Mouse (Mus musculus) kidney, postnatal 0 days (tissue): ENCODE measurements at regions not wholly inside any gene's neighbourhood (a gene's known extent, or its start where the extent isn't known, plus 50 kb on each side); places are given as distances from the start of the nearest gene placed in this dataset.

ENCODE experiments used
- ATAC-seq: fragments of 200-750 bp; cut with Nextera tagmentation; replicated peaks from 2 replicates; pipeline ENCODE4 v1.8.0; 2017; ENCODE audit warnings: low read depth, moderate number of reproducible peaks, moderate TSS enrichment, moderate library complexity; ENCODE audit not compliant: low FRiP score
- DNase-seq: peaks from one replicate; pipeline ENCODE4 v3.0.0-alpha.2; 2016; ENCODE audit warnings: low spot score
- H3K27ac ChIP-seq: fragments of 300-500 bp; sonication (generic); 2 replicates; pipeline ENCODE4 v1.5.1; 2014; ENCODE audit warnings: mild to moderate bottlenecking
- H3K27me3 ChIP-seq: fragments of 300-500 bp; sonication (generic); 2 replicates; pipeline ENCODE4 v1.6.1; 2014; ENCODE audit warnings: low read length, mixed read lengths; ENCODE audit not compliant: insufficient read depth
- H3K36me3 ChIP-seq: fragments of 300-500 bp; sonication (generic); 2 replicates; pipeline ENCODE4 v1.6.1; 2014; ENCODE audit warnings: low read length, mixed read lengths; ENCODE audit not compliant: insufficient read depth
- H3K4me1 ChIP-seq: fragments of 300-500 bp; sonication (generic); replicated peaks from 2 replicates; pipeline ENCODE4 v1.6.1; 2014; ENCODE audit warnings: antibody characterized with exemption, low read length, mixed read lengths; ENCODE audit not compliant: insufficient read depth
- H3K4me2 ChIP-seq: fragments of 300-500 bp; sonication (generic); 2 replicates; pipeline ENCODE4 v1.6.1; 2014; ENCODE audit warnings: mild to moderate bottlenecking, low read length, moderate library complexity, mixed read lengths
- H3K4me3 ChIP-seq: fragments of 300-500 bp; sonication (generic); replicated peaks from 2 replicates; pipeline ENCODE4 v1.5.1; 2014; ENCODE audit warnings: low read depth, low read length
- H3K9ac ChIP-seq: fragments of 300-500 bp; sonication (generic); 2 replicates; pipeline ENCODE4 v1.6.1; 2014; ENCODE audit warnings: low read depth, low read length
- H3K9me3 ChIP-seq: fragments of 300-500 bp; sonication (generic); replicated peaks from 2 replicates; pipeline ENCODE4 v1.6.1; 2016; ENCODE audit warnings: low read length, inconsistent platforms, mixed read lengths
- CTCF ChIP-seq: IDR thresholded peaks from 2 replicates; pipeline ENCODE4 v1.5.1; 2016; ENCODE audit warnings: antibody characterized with exemption, low read depth, mild to moderate bottlenecking, moderate library complexity
- WGBS: fragments of 180-500 bp; shearing (Covaris S2); extraction: QIAGEN DNeasy Blood & Tissue Kit; methylation state at CpG from one replicate; pipeline ENCODE4 v1.1.7; 2014; 5-methylcytosine and 5-hydroxymethylcytosine counted together

DNA sequence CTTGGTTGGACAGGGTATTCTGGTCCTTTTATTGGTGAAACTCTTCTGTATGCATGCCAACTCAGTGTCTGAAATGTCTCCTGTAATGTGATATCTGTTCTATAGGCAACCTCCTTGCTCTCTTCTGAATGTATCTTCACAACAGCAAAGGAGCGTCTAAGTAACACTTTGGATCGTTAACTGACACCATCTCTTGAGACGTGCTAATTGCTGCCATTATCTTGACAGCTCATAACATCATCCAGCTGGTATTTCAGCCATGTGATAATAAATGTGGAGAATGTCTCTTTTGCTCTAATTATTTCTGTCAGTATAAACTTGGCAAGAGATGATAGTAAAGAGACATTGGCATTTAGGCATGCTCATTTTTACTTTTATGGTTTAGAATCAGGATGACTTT, 68.8 kb upstream of the Col8a1 start:
- WGBS, result 18% methylated on average over 3 of the region's 3 CpGs
- TF ChIP-seq CTCF, result no peak
- DNase-seq, result no peak
- Histone ChIP-seq H3K27ac (no peak overlapping the region), H3K9me3 (no peaks in the 10 kb centered on the region), H3K36me3 (no peaks in the 10 kb centered on the region), H3K4me3 (no peak overlapping the region), H3K9ac (no peak overlapping the region), H3K4me1 (no peaks in the 10 kb centered on the region), H3K4me2 (no peak overlapping the region), H3K27me3 (no peaks in the 10 kb centered on the region)
- no peak for ATAC-seq

GRCm38 (mm10) chr16:57845416-57845815, 90.9 kb upstream of the Col8a1 start:
- TF ChIP-seq CTCF, result no peak

GRCm38 (mm10) chr16:57846386-57846785, 91.8 kb upstream of the Col8a1 start:
- Histone ChIP-seq H3K27ac (no peak overlapping the region), H3K9me3 (no peaks in the 10 kb centered on the region), H3K4me1 (no peaks in the 10 kb centered on the region), H3K4me2 (no peak overlapping the region), H3K9ac (no peak overlapping the region), H3K27me3 (no peaks in the 10 kb centered on the region), H3K4me3 (no peak overlapping the region), H3K36me3 (no peaks in the 10 kb centered on the region)
- no peak for ATAC-seq
- TF ChIP-seq CTCF, result no peak
- 60% methylated on average over 3 of the region's 3 CpGs for WGBS
- no peak for DNase-seq

More at GRCm38 (mm10) chr16:57845416-57845815, 90.9 kb upstream of the Col8a1 start:
- ATAC-seq (no peak), DNase-seq (peak; percentile 70)
- H3K9me3 ChIP-seq, result no peaks in the 10 kb centered on the region
- H3K4me2 ChIP-seq, result no peak overlapping the region
- no peak overlapping the region for H3K4me3 ChIP-seq
- H3K27ac ChIP-seq, result no peak overlapping the region
- H3K9ac ChIP-seq, result no peak overlapping the region
- no peaks in the 10 kb centered on the region for H3K36me3 ChIP-seq
- H3K4me1 ChIP-seq, result no peaks in the 10 kb centered on the region
- no peaks in the 10 kb centered on the region for H3K27me3 ChIP-seq

DNA sequence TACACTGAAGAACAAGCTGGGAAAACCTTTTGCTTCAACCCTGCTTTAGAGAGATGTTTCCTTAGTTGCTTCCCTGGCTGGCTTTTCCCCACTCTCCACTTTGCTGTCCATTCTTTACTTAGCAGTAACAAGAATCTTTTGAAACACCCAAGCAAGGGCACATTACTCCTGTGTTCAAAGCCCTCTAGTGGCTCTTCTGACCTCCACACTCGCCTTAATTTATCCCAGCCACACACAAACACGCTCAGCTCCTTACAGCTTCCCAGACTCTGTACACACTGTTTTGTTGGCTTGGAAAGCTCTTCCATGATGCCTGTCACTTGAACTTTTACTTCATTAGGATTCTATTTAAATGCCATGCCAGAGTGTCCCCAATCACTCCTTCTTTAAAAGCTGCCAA, 97.3 kb upstream of the Col8a1 start:
- TF ChIP-seq CTCF, result peak; percentile 29; the same call in 1 of the 2 replicates

DNA sequence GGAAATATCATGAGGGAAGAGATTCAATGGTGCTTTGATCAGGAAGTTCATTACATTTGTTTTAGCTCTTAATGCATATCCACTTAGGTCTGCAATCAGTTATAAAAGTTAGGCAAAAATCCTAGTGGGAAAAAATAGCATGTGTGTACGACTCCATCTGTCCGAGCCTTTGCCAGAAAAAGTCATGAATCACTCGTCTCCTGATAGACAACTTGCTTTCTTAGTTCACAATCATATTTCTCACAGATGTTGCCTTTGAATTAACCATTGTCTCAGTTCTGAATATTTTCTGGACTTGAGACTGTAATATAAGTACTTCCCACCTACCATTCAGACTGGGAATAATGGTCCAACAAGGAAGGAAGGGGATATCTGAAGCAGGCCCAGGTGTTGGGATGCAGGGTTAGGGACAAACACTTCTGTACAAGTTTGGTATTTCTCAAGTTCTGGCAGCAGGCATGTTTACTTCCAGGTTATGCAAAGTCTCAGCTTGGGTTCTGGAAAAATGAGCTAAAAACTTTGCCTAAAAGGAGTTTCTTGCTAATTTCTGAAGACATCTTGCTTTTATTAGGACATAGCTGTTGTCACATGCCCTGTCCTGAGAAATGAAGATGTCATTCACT, 98.4 kb upstream of the Col8a1 start:
- Histone ChIP-seq H3K9ac (no peak overlapping the region), H3K27ac (no peak overlapping the region), H3K36me3 (no peaks in the 10 kb centered on the region), H3K4me1 (no peaks in the 10 kb centered on the region), H3K4me2 (no peak overlapping the region), H3K4me3 (no peak overlapping the region), H3K9me3 (no peaks in the 10 kb centered on the region), H3K27me3 (no peaks in the 10 kb centered on the region)
- TF ChIP-seq CTCF, result no peak
- no peak for DNase-seq
- ATAC-seq, result no peak
- 67% methylated on average over 3 of the region's 3 CpGs for WGBS

More for the DNA sequence above, 97.3 kb upstream of the Col8a1 start:
- no peak for DNase-seq
- WGBS, result 59% methylated on average over 2 of the region's 2 CpGs
- H3K4me1 ChIP-seq, result no peaks in the 10 kb centered on the region
- H3K27me3 ChIP-seq, result no peaks in the 10 kb centered on the region
- ATAC-seq, result no peak
- H3K36me3 ChIP-seq, result no peaks in the 10 kb centered on the region
- no peak overlapping the region for H3K27ac ChIP-seq
- no peak overlapping the region for H3K4me2 ChIP-seq
- no peak overlapping the region for H3K9ac ChIP-seq
- H3K4me3 ChIP-seq, result no peak overlapping the region
- H3K9me3 ChIP-seq, result no peaks in the 10 kb centered on the region

GRCm38 (mm10) chr16:57853751-57854150, 99.2 kb upstream of the Col8a1 start:
- Histone ChIP-seq H3K27me3 (no peaks in the 10 kb centered on the region), H3K9me3 (no peaks in the 10 kb centered on the region), H3K4me2 (no peak overlapping the region), H3K9ac (no peak overlapping the region), H3K36me3 (no peaks in the 10 kb centered on the region), H3K4me3 (no peak overlapping the region), H3K4me1 (no peaks in the 10 kb centered on the region), H3K27ac (no peak overlapping the region)
- 53% methylated on average over 3 of the region's 3 CpGs for WGBS
- no peak for TF ChIP-seq CTCF
- DNase-seq (peak; percentile 26), ATAC-seq (no peak)

DNA sequence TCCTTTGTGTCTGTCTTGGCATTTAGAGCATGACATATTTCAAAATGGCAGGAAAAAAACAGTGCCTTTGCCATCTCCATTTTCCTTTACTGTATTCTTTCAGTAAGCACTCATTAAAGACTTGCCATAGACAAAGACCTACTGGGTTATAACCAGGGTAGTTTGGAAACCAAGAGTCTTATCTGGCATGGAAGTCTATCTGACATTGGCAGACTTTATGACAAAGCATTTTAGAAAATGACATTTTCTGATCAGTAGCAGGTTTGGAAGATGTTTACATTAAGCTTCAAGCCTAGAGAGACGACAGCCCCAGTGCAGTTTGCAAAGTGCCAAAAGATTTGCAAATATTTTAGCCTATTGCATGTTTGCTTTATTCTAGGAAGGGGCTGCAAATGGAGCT, 102.5 kb upstream of the Col8a1 start:
- H3K4me2 ChIP-seq, result no peak overlapping the region
- H3K9ac ChIP-seq, result no peak overlapping the region
- no peak for DNase-seq
- H3K4me3 ChIP-seq, result no peak overlapping the region
- no peak for TF ChIP-seq CTCF
- H3K9me3 ChIP-seq, result no peaks in the 10 kb centered on the region
- no peaks in the 10 kb centered on the region for H3K27me3 ChIP-seq
- 60% methylated on average over 1 of the region's 1 CpGs for WGBS
- H3K4me1 ChIP-seq, result no peaks in the 10 kb centered on the region
- no peak overlapping the region for H3K27ac ChIP-seq
- ATAC-seq, result no peak
- H3K36me3 ChIP-seq, result no peaks in the 10 kb centered on the region
